In the genomic region with DNA sequence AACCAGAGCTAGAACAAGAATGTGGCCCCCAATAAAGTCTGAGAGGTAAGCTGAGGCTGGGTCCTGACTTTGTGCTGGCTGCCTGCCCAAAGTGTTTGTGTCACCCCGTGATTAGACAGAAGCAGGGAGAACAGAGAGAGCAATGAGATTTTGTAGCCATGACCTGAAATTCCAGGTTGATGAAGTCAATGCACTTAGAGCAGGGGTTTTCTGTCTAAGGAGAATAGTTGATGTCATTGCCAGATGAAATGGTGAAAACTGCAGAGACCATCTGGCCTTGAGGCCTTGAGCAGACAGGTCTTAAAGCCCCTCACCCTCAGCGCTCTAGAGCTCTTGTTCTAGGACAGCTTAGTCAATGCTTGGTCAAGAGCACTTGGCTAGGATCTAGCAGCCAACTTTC, we compare ENCODE assay signal across 23 mouse cellular contexts. TPM values are rescaled to one million over a fixed set of nuclear protein-coding genes. Genes with fewer than 3 reads are reported as not detected.
"Had no signal": no experiment of that assay in that cellular context is flagged by ENCODE, and none has a peak within 500 bp of the region (broad histone marks: within the 10 kb centered on the region; RNA-seq: fewer than 3 reads in every experiment).

No protein-coding gene starts in this region.

- DNase-seq: gastrocnemius, postnatal 14 days; heart, postnatal 10 days; heart, postnatal 4 days; kidney, adult 18-20 months; kidney, adult 8-10 months; kidney, postnatal 10 days; kidney, postnatal 25 days; kidney, postnatal 4 days; liver; liver, embryonic 13.5 days; liver, postnatal 0 days had no signal

RNA-seq across cellular contexts. Expression of gene BC053393, which starts 21.1 kb away (rescaled TPM):
- total RNA-seq: gastrocnemius, adult 18-20 months; gastrocnemius, adult 8-10 months; gastrocnemius, postnatal 14 days; gastrocnemius, postnatal 4 days; granulocyte monocyte progenitor cell, adult 5-6 weeks; heart, postnatal 10 days; heart, postnatal 25 days; heart, postnatal 4 days; layer of hippocampus, adult 2 months; layer of hippocampus, postnatal 10 days; layer of hippocampus, postnatal 25 days; left cerebral cortex, adult 2 months had no signal

RNA-seq across cellular contexts. Expression of gene Dppa1, which starts 36.6 kb away (rescaled TPM):
- total RNA-seq: gastrocnemius, adult 18-20 months; gastrocnemius, adult 8-10 months; gastrocnemius, postnatal 14 days; gastrocnemius, postnatal 4 days; granulocyte monocyte progenitor cell, adult 5-6 weeks; heart, adult 8-10 months; heart, postnatal 10 days; heart, postnatal 25 days; heart, postnatal 4 days; layer of hippocampus, adult 2 months; layer of hippocampus, postnatal 10 days; layer of hippocampus, postnatal 25 days; left cerebral cortex, postnatal 14 days; left cerebral cortex, postnatal 36 days had no signal
